Comparison of ENCODE assay signal across 28 mouse cellular contexts in genomic region chr4:88876520-88876919, GRCm38 (mm10). TPM values are rescaled to one million over a fixed set of nuclear protein-coding genes. Genes with fewer than 3 reads are reported as not detected.
DNase-seq lines count a peak whose midpoint lies in the region; ATAC-seq and TF ChIP-seq lines count a peak whose summit lies in the region.
"Had no signal": no experiment of that assay in that cellular context is flagged by ENCODE, and none has a peak within 500 bp of the region (broad histone marks: within the 10 kb centered on the region; RNA-seq: fewer than 3 reads in every experiment).

No protein-coding gene starts in this region.

- no peak for TF ChIP-seq POLR2A in heart, adult 2 months (IDR thresholded peaks at IDR 0.05; ENCODE audit: insufficient read depth, low read depth, low read length)

- H3K27ac ChIP-seq in heart, adult 2 months: no peak overlapping the region
- H3K27ac ChIP-seq in heart, embryonic 12.5 days (ENCODE audit: poor library complexity, severe bottlenecking): no peak overlapping the region
- H3K27ac ChIP-seq: embryonic facial prominence, embryonic 10.5 days; forebrain, embryonic 12.5 days; hindbrain, embryonic 12.5 days; limb, embryonic 15.5 days had no signal

- no peak overlapping the region for H3K9ac ChIP-seq in heart, adult 2 months (ENCODE audit: low read depth, low read length)
- H3K9ac ChIP-seq in heart, embryonic 12.5 days: no peak overlapping the region
- H3K9ac ChIP-seq: forebrain, embryonic 12.5 days; hindbrain, embryonic 12.5 days; limb, embryonic 15.5 days had no signal

- no peaks in the 10 kb centered on the region for H3K9me3 ChIP-seq in heart, embryonic 12.5 days (replicated peaks)
- H3K9me3 ChIP-seq: embryonic facial prominence, embryonic 10.5 days; forebrain, embryonic 12.5 days; hindbrain, embryonic 12.5 days; limb, embryonic 15.5 days had no signal

- intact Hi-C loops in heart, adult 2 months (cut with DNase I): no loop called here

- no peak overlapping the region for H3K4me3 ChIP-seq in heart, adult 2 months
- H3K4me3 ChIP-seq in heart, embryonic 12.5 days: no peak overlapping the region
- H3K4me3 ChIP-seq: embryonic facial prominence, embryonic 10.5 days; forebrain, embryonic 12.5 days; hindbrain, embryonic 12.5 days; limb, embryonic 15.5 days had no signal

- no peaks in the 10 kb centered on the region for H3K27me3 ChIP-seq in heart, adult 2 months (ENCODE audit: control insufficient read depth, insufficient read depth, low read length)
- H3K27me3 ChIP-seq in heart, embryonic 12.5 days (replicated peaks): no peaks in the 10 kb centered on the region; the same call in 1 of the 2 replicates
- H3K27me3 ChIP-seq: hindbrain, embryonic 12.5 days; limb, embryonic 15.5 days had no signal

- DNase-seq in heart, adult 2 months: no peak
- no peak for DNase-seq in heart, adult 11 months
- peak; percentile 24 for DNase-seq in 3134 (ENCODE audit: extremely low read depth, insufficient read length, low spot score)
- peak; percentile 49 for DNase-seq in ES-CJ7 (ENCODE audit: low read depth, low spot score)
- DNase-seq in induced T-regulatory cell, adult 2 months (ENCODE audit: low read depth): peak; percentile 39
- no peak for DNase-seq in ovary, postnatal 14 days (ENCODE audit: low spot score)
- DNase-seq: cerebellum, adult 9-10 months; heart, postnatal 14 days; lung, adult 2 months; lung, postnatal 36 days; thymus, postnatal 36 days had no signal

- ATAC-seq in heart, embryonic 12.5 days (ENCODE audit: insufficient number of reproducible peaks, low FRiP score): no peak

- TF ChIP-seq EP300 in heart, adult 2 months (IDR thresholded peaks at IDR 0.05; ENCODE audit: insufficient read depth, low read depth, low read length): no peak

- H3K4me2 ChIP-seq in heart, embryonic 12.5 days: no peak overlapping the region
- H3K4me2 ChIP-seq: forebrain, embryonic 12.5 days; heart, embryonic 11.5 days; hindbrain, embryonic 12.5 days; limb, embryonic 15.5 days had no signal

- 84% methylated on average over 4 of the region's 4 CpGs for WGBS in heart, adult 2 months
- WGBS in heart, embryonic 12.5 days: 84% methylated on average over 4 of the region's 4 CpGs

- H3K79me2 ChIP-seq in heart, adult 2 months (replicated peaks; ENCODE audit: control insufficient read depth, insufficient read depth, low read length): no peaks in the 10 kb centered on the region

- no peaks in the 10 kb centered on the region for H3K36me3 ChIP-seq in heart, adult 2 months (ENCODE audit: control insufficient read depth, insufficient read depth, low read length)
- H3K36me3 ChIP-seq in heart, embryonic 12.5 days: no peaks in the 10 kb centered on the region
- H3K36me3 ChIP-seq: embryonic facial prominence, embryonic 10.5 days; forebrain, embryonic 12.5 days; hindbrain, embryonic 12.5 days; limb, embryonic 15.5 days had no signal

- H3K4me1 ChIP-seq in heart, adult 2 months (ENCODE audit: control insufficient read depth, insufficient read depth, low read length): no peaks in the 10 kb centered on the region
- no peaks in the 10 kb centered on the region for H3K4me1 ChIP-seq in heart, embryonic 12.5 days (replicated peaks)
- H3K4me1 ChIP-seq: forebrain, embryonic 12.5 days; hindbrain, embryonic 12.5 days; limb, embryonic 15.5 days had no signal

- peak; percentile 26; the same call in 1 of the 2 replicates for TF ChIP-seq CTCF in heart, adult 2 months (IDR thresholded peaks at IDR 0.05)

RNA-seq across cellular contexts. Expression of gene Ifne, which starts 3.5 kb away (rescaled TPM):
- not detected for total RNA-seq in heart, adult 2 months (2021)
- not detected in 2 replicates for polyA plus RNA-seq in heart, adult 2 months (2012; rRNA removed)
- not detected in 2 replicates for polyA plus RNA-seq in heart, embryonic 12.5 days (2016; fragmentation: Nextera tagmentation; extraction: Ambion mirVana)
- total RNA-seq: adrenal gland, adult 18-20 months; common myeloid progenitor, adult 5-6 weeks; ES-E14; gastrocnemius, postnatal 4 days; heart, postnatal 14 days; layer of hippocampus, adult 18-20 months; left cerebral cortex, postnatal 36 days; midbrain, postnatal 0 days had no signal
- polyA plus RNA-seq: C2C12; embryonic facial prominence, embryonic 10.5 days; forebrain, embryonic 12.5 days; heart, embryonic 11.5 days; hindbrain, embryonic 12.5 days; intestine, embryonic 14.5 days; kidney, embryonic 14.5 days; limb, embryonic 15.5 days; lung, adult 2 months; midbrain, postnatal 0 days; neural tube, embryonic 11.5 days had no signal

RNA-seq across cellular contexts. Expression of gene Ifna1, which starts 26.6 kb away (rescaled TPM):
- total RNA-seq in heart, adult 2 months (2021): not detected
- not detected in 2 replicates for polyA plus RNA-seq in heart, adult 2 months (2012; rRNA removed)
- not detected in 2 replicates for polyA plus RNA-seq in heart, embryonic 12.5 days (2016; fragmentation: Nextera tagmentation; extraction: Ambion mirVana)
- total RNA-seq: adrenal gland, adult 18-20 months; common myeloid progenitor, adult 5-6 weeks; ES-E14; gastrocnemius, postnatal 4 days; heart, postnatal 14 days; layer of hippocampus, adult 18-20 months; left cerebral cortex, postnatal 36 days; midbrain, postnatal 0 days had no signal
- polyA plus RNA-seq: C2C12; embryonic facial prominence, embryonic 10.5 days; forebrain, embryonic 12.5 days; heart, embryonic 11.5 days; hindbrain, embryonic 12.5 days; intestine, embryonic 14.5 days; kidney, embryonic 14.5 days; limb, embryonic 15.5 days; lung, adult 2 months; midbrain, postnatal 0 days; neural tube, embryonic 11.5 days had no signal

RNA-seq across cellular contexts. Expression of gene Ifna4, which starts 34.9 kb away (rescaled TPM):
- total RNA-seq in heart, adult 2 months (2021): not detected
- polyA plus RNA-seq in heart, adult 2 months (2012; rRNA removed): not detected in 2 replicates
- polyA plus RNA-seq in heart, embryonic 12.5 days (2016; fragmentation: Nextera tagmentation; extraction: Ambion mirVana): not detected in 2 replicates
- total RNA-seq: adrenal gland, adult 18-20 months; common myeloid progenitor, adult 5-6 weeks; ES-E14; gastrocnemius, postnatal 4 days; heart, postnatal 14 days; layer of hippocampus, adult 18-20 months; left cerebral cortex, postnatal 36 days; midbrain, postnatal 0 days had no signal
- polyA plus RNA-seq: C2C12; embryonic facial prominence, embryonic 10.5 days; forebrain, embryonic 12.5 days; heart, embryonic 11.5 days; hindbrain, embryonic 12.5 days; intestine, embryonic 14.5 days; kidney, embryonic 14.5 days; limb, embryonic 15.5 days; lung, adult 2 months; midbrain, postnatal 0 days; neural tube, embryonic 11.5 days had no signal

RNA-seq across cellular contexts. Expression of gene Ifna5, which starts 41.2 kb away (rescaled TPM):
- total RNA-seq in heart, adult 2 months (2021): not detected
- not detected in 2 replicates for polyA plus RNA-seq in heart, adult 2 months (2012; rRNA removed)
- polyA plus RNA-seq in heart, embryonic 12.5 days (2016; fragmentation: Nextera tagmentation; extraction: Ambion mirVana): not detected in 2 replicates
- total RNA-seq: adrenal gland, adult 18-20 months; common myeloid progenitor, adult 5-6 weeks; ES-E14; gastrocnemius, postnatal 4 days; heart, postnatal 14 days; layer of hippocampus, adult 18-20 months; left cerebral cortex, postnatal 36 days; midbrain, postnatal 0 days had no signal
- polyA plus RNA-seq: C2C12; embryonic facial prominence, embryonic 10.5 days; forebrain, embryonic 12.5 days; heart, embryonic 11.5 days; hindbrain, embryonic 12.5 days; intestine, embryonic 14.5 days; kidney, embryonic 14.5 days; limb, embryonic 15.5 days; lung, adult 2 months; midbrain, postnatal 0 days; neural tube, embryonic 11.5 days had no signal

RNA-seq across cellular contexts. Expression of gene Ifna6, which starts 49.3 kb away (rescaled TPM):
- total RNA-seq in heart, adult 2 months (2021): not detected
- polyA plus RNA-seq in heart, adult 2 months (2012; rRNA removed): not detected in 2 replicates
- polyA plus RNA-seq in heart, embryonic 12.5 days (2016; fragmentation: Nextera tagmentation; extraction: Ambion mirVana): not detected in 2 replicates
- total RNA-seq: adrenal gland, adult 18-20 months; common myeloid progenitor, adult 5-6 weeks; ES-E14; gastrocnemius, postnatal 4 days; heart, postnatal 14 days; layer of hippocampus, adult 18-20 months; left cerebral cortex, postnatal 36 days; midbrain, postnatal 0 days had no signal
- polyA plus RNA-seq: C2C12; embryonic facial prominence, embryonic 10.5 days; forebrain, embryonic 12.5 days; heart, embryonic 11.5 days; hindbrain, embryonic 12.5 days; intestine, embryonic 14.5 days; kidney, embryonic 14.5 days; limb, embryonic 15.5 days; lung, adult 2 months; midbrain, postnatal 0 days; neural tube, embryonic 11.5 days had no signal

Comparison
In these comparisons a context has a peak if more than half of its experiments do, and no peak if none do; other contexts are left out.
1. DNase-seq: peak in 3134 (single experiment), ES-CJ7 (single experiment) and induced T-regulatory cell, adult 2 months (single experiment); none in heart, adult 2 months (0 of 2), heart, adult 11 months (single experiment) and ovary, postnatal 14 days (single experiment).